Mouse (Mus musculus) right cerebral cortex, postnatal 25 days (tissue): ENCODE results near the gene Cbarp.

Source experiments
- DNase-seq: peaks from one replicate; pipeline ENCODE4 v3.0.0; 2022

The Cbarp gene

GRCm38 (mm10) chr10:80141786-80142529 is 1.3 kb upstream of the Cbarp start:
- peak; percentile 92 for DNase-seq

- DNase-seq = peak; percentile 98
These were observed 608 bp upstream of the Cbarp start for GRCm38 (mm10) chr10:80141243-80141642.

GRCm38 (mm10) chr10:80139975-80140665 is 515 bp downstream of the Cbarp start:
- DNase-seq = no peak

- DNase-seq = no peak
These were observed 1.2 kb downstream of the Cbarp start for GRCm38 (mm10) chr10:80139439-80139775.

- peak; percentile 86 for DNase-seq
These were observed 1.8 kb downstream of the Cbarp start, which contains the start of gene Atp5d for GRCm38 (mm10) chr10:80138553-80139438. TSS of gene Atp5d (plus strand) at chr10:80138632.

- no peak for DNase-seq
These were observed 2.7 kb downstream of the Cbarp start for GRCm38 (mm10) chr10:80137626-80138552.

- no peak for DNase-seq
These were observed 3.5 kb downstream of the Cbarp start for GRCm38 (mm10) chr10:80136952-80137625.

GRCm38 (mm10) chr10:80136179-80136951 is 4.3 kb downstream of the Cbarp start:
- DNase-seq = no peak

- no peak for DNase-seq
These were observed 5.0 kb downstream of the Cbarp start for GRCm38 (mm10) chr10:80135641-80136040.

GRCm38 (mm10) chr10:80135161-80135560 is 5.5 kb downstream of the Cbarp start:
- no peak for DNase-seq

- DNase-seq = no peak
These were observed 6.2 kb downstream of the Cbarp start for GRCm38 (mm10) chr10:80134421-80134820.

- no peak for DNase-seq
These were observed 7.3 kb downstream of the Cbarp start for GRCm38 (mm10) chr10:80133226-80133849.

- DNase-seq = no peak
These were observed 8.7 kb downstream of the Cbarp start for GRCm38 (mm10) chr10:80131952-80132350.

GRCm38 (mm10) chr10:80131316-80131951 is 9.2 kb downstream of the Cbarp start:
- peak; percentile 64 for DNase-seq

- DNase-seq = no peak
These were observed 10.1 kb downstream of the Cbarp start for GRCm38 (mm10) chr10:80130403-80131031.

GRCm38 (mm10) chr10:80129846-80130245 is 10.8 kb downstream of the Cbarp start:
- DNase-seq = no peak

GRCm38 (mm10) chr10:80127920-80128319 is 12.7 kb downstream of the Cbarp start:
- no peak for DNase-seq

- no peak for DNase-seq
These were observed 16.6 kb downstream of the Cbarp start for GRCm38 (mm10) chr10:80123932-80124562.

- no peak for DNase-seq
These were observed 19.0 kb downstream of the Cbarp start for GRCm38 (mm10) chr10:80121639-80122038.
